Mouse (Mus musculus): ENCODE data around the gene Gm31371. TPM values are rescaled to one million over a fixed set of nuclear protein-coding genes. Genes with fewer than 3 reads are reported as not detected.
"Not testable (repeated sequence)": the region's sequence is repeated elsewhere in the genome, so short reads cannot be mapped to it uniquely, and the experiment has no call there.

Gm31371 gene
- not detected in 2 replicates for polyA plus RNA-seq (2015; fragmentation: Nextera tagmentation; extraction: Ambion mirVana)

DNA sequence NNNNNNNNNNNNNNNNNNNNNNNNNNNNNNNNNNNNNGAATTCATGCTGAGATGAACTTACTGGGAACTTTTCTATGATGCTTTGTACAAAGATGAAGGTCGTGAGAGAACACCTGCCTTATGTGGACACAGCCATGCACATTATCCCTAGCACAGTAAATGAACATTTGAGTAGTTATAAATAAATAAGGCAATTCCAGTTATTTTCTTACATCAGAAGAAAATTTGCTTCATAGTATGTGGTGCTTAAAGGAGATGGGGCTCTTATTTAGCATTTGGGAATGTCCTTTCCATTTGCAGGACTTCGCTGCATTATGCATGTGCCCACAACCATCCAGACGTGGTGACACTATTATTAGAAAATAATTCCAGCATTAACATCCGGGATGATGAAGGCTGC lies at the start of gene Gm31371:
TSS of gene Gm31371 (plus strand) at position 301 of the 400 bp plus-strand sequence.
- H3K4me2 ChIP-seq (ENCODE audit: low read length); H3K4me1 ChIP-seq (replicated peaks; ENCODE audit: insufficient read depth, low read length); H3K36me3 ChIP-seq (ENCODE audit: insufficient read depth, low read length); H3K9me3 ChIP-seq (replicated peaks; ENCODE audit: low read length); DNase-seq (ENCODE audit: low spot score); H3K27ac ChIP-seq; H3K4me3 ChIP-seq (replicated peaks; ENCODE audit: low read depth, low read length); H3K27me3 ChIP-seq (ENCODE audit: insufficient read depth, low read length); ATAC-seq (replicated peaks; ENCODE audit: low FRiP score, low read depth); H3K9ac ChIP-seq (ENCODE audit: low read depth, low read length): not testable (repeated sequence)
- WGBS: 73% methylated on average over 2 of the region's 4 CpGs

DNA sequence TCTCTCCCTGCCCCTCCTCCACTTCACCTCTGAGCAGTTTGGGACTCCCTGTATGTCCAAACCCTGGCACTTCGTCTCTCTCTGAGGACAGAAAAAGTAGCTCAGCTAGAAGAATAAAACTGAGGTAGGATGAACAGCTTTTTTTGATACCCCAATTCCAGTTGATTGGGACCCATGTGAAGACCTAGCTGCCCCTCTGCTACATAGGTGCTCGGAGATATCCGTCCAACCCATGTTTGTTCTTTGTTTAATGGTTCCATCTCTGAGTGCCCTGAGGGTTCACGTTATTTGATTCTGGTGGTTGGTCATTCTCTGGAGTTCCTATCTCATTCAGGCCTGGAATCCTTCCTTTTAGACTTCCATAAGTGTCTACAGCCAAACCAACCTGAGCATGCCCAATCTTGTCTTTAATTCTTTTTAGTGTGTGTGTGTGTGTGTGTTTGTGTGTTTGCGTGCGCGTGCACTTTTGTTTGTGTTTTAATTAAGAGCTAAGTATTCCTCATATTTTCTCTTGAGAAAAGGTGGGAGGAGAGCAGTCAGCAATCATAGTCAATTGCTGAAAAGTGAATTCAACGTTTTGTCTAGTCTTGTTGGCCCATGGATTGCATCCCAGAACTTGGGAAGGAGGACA lies 3.3 kb downstream of the Gm31371 start:
- whole genome bisulfite sequencing: 85% methylated on average over 7 of the region's 8 CpGs
- H3K9ac ChIP-seq (ENCODE audit: low read depth, low read length); H3K9me3 ChIP-seq (replicated peaks; ENCODE audit: low read length); H3K27me3 ChIP-seq (ENCODE audit: insufficient read depth, low read length); H3K27ac ChIP-seq; DNase-seq (ENCODE audit: low spot score); H3K4me1 ChIP-seq (replicated peaks; ENCODE audit: insufficient read depth, low read length); H3K4me3 ChIP-seq (replicated peaks; ENCODE audit: low read depth, low read length); H3K36me3 ChIP-seq (ENCODE audit: insufficient read depth, low read length); ATAC-seq (replicated peaks; ENCODE audit: low FRiP score, low read depth); H3K4me2 ChIP-seq (ENCODE audit: low read length): not testable (repeated sequence)

DNA sequence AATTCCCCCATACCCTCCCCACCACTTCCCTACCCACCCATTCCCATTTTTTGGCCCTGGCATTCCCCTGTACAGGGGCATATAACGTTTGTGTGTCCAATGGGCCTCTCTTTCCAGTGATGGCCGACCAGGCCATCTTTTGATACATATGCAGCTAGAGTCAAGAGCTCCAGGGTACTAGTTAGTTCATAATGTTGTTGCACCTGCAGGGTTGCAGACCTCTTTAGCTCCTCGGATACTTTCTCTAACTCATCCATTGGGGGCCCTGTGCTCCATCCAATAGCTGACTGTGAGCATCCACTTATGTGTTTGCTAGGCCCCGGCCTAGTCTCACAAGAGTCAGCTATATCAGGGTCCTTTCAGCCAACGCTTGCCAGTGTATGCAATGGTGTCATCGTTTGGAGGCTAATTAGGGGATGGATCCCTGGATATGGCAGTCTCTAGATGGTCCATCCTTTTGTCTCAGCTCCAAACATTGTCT lies 5.7 kb downstream of the Gm31371 start:
- H3K4me2 ChIP-seq (ENCODE audit: low read length); ATAC-seq (replicated peaks; ENCODE audit: low FRiP score, low read depth); H3K9me3 ChIP-seq (replicated peaks; ENCODE audit: low read length); DNase-seq (ENCODE audit: low spot score); H3K27me3 ChIP-seq (ENCODE audit: insufficient read depth, low read length); H3K4me1 ChIP-seq (replicated peaks; ENCODE audit: insufficient read depth, low read length); H3K4me3 ChIP-seq (replicated peaks; ENCODE audit: low read depth, low read length); H3K27ac ChIP-seq; H3K36me3 ChIP-seq (ENCODE audit: insufficient read depth, low read length); H3K9ac ChIP-seq (ENCODE audit: low read depth, low read length): not testable (repeated sequence)
- WGBS: 77% methylated on average over 4 of the region's 6 CpGs

DNA sequence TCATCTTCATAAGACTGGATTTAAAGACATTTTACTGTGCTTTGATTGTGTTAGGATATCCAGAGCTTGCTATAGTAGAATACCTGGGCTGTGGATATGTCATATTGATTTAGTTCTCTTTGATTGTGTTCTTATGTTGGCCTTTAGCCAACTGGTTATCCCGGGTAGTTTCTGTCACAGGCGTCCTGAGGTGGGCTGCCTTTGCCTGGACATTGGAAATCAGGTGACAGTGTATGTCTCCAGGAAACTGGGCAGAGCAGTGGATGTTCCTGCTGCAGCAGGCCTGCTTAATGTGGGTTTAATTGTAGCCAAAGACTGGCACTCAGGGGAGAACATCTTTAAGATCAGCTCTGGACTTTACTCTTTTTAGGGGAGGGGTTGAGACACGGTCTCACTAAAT lies 15.9 kb downstream of the Gm31371 start:
- ATAC-seq (replicated peaks; ENCODE audit: low FRiP score, low read depth); H3K27me3 ChIP-seq (ENCODE audit: insufficient read depth, low read length); H3K9me3 ChIP-seq (replicated peaks; ENCODE audit: low read length); H3K27ac ChIP-seq; DNase-seq (ENCODE audit: low spot score); H3K9ac ChIP-seq (ENCODE audit: low read depth, low read length); H3K4me3 ChIP-seq (replicated peaks; ENCODE audit: low read depth, low read length); H3K4me1 ChIP-seq (replicated peaks; ENCODE audit: insufficient read depth, low read length); H3K36me3 ChIP-seq (ENCODE audit: insufficient read depth, low read length); H3K4me2 ChIP-seq (ENCODE audit: low read length): not testable (repeated sequence)
- WGBS: 79% methylated on average over 2 of the region's 3 CpGs

DNA sequence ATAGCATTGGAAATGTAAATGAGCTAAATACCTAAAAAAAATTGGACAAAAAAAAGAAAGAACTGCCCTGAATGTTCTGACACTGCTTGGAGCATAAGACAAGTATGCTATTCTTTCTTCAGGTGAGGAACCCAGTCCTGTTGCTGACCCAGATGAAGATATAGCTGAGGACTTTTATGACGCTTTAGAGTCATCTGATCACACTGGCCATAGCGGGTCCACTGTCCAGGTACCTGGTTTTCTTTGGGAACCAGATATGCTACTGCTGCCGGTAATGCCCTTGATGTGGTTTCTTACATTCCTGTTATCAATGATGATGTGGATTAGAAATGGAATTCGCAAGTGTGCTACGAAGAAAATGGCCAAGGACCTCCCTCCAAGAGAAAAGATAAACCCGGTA lies 31.1 kb downstream of the Gm31371 start:
- not testable (repeated sequence) for H3K27me3 ChIP-seq (ENCODE audit: insufficient read depth, low read length); H3K4me1 ChIP-seq (replicated peaks; ENCODE audit: insufficient read depth, low read length); H3K9ac ChIP-seq (ENCODE audit: low read depth, low read length); DNase-seq (ENCODE audit: low spot score); H3K36me3 ChIP-seq (ENCODE audit: insufficient read depth, low read length); ATAC-seq (replicated peaks; ENCODE audit: low FRiP score, low read depth); H3K27ac ChIP-seq; H3K4me2 ChIP-seq (ENCODE audit: low read length); H3K9me3 ChIP-seq (replicated peaks; ENCODE audit: low read length); H3K4me3 ChIP-seq (replicated peaks; ENCODE audit: low read depth, low read length)
- WGBS: no CpG with 5 or more reads among the region's 6 CpGs

DNA sequence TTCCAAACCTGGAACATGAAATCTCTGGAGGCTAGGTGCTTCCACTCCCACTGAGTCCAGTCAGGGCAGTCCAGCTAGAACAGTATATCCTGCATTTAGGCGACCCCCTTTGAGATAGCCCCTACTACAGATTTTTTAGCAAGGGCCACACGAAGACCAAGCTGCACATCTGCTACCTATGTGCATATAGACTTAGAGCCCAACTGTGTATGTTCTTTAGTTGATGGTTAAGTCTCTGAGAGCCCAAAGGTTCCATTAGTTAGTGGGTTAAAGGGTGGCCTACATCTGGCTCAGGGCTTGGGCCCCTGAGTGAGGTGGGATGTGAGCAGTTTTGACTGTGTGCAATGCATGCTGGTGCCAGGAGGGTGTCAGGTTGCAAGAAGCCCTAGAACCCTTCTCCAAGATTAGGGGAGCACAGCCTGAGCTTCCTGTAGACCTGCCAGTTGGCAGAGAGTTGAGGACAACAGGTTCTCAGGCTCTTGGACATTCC lies 32.4 kb downstream of the Gm31371 start:
- H3K36me3 ChIP-seq (ENCODE audit: insufficient read depth, low read length); H3K9me3 ChIP-seq (replicated peaks; ENCODE audit: low read length); H3K4me1 ChIP-seq (replicated peaks; ENCODE audit: insufficient read depth, low read length); ATAC-seq (replicated peaks; ENCODE audit: low FRiP score, low read depth); H3K27me3 ChIP-seq (ENCODE audit: insufficient read depth, low read length); H3K4me3 ChIP-seq (replicated peaks; ENCODE audit: low read depth, low read length); H3K9ac ChIP-seq (ENCODE audit: low read depth, low read length); H3K27ac ChIP-seq; DNase-seq (ENCODE audit: low spot score); H3K4me2 ChIP-seq (ENCODE audit: low read length): not testable (repeated sequence)
- WGBS: 61% methylated on average over 1 of the region's 2 CpGs

DNA sequence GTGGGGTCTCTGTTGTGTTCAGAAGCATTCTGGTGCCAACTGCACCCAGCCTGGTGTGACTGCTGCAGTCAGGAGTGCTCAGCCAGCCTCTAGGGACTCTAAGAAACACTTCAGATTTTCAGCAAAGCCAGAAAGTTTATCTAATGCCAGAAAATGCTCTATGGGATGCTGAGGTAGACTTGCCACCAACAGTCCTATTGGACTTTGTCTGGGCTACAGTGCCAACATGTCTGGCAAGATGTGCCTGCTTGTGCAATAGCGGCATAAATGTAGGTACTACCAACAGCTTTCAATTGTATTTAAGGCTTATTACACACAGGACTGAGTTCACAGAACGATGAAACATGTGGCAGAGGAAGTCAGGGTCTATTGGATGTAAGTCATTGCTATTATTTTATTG lies 57.7 kb downstream of the Gm31371 start:
- no peak overlapping the region for H3K4me3 ChIP-seq (replicated peaks; ENCODE audit: low read depth, low read length)
- no peaks in the 10 kb centered on the region for H3K9me3 ChIP-seq (replicated peaks; ENCODE audit: low read length)
- H3K4me2 ChIP-seq (ENCODE audit: low read length): no peak overlapping the region
- H3K27me3 ChIP-seq (ENCODE audit: insufficient read depth, low read length): no peaks in the 10 kb centered on the region
- ATAC-seq (replicated peaks; ENCODE audit: low FRiP score, low read depth): no peak
- H3K4me1 ChIP-seq (replicated peaks; ENCODE audit: insufficient read depth, low read length): no peaks in the 10 kb centered on the region
- H3K9ac ChIP-seq (ENCODE audit: low read depth, low read length): no peak overlapping the region
- WGBS: 74% methylated on average over 2 of the region's 2 CpGs
- no peaks in the 10 kb centered on the region for H3K36me3 ChIP-seq (ENCODE audit: insufficient read depth, low read length)
- DNase-seq (ENCODE audit: low spot score): no peak
- TF ChIP-seq CTCF (IDR thresholded peaks at IDR 0.05; ENCODE audit: low read depth): no peak
- H3K27ac ChIP-seq: no peak overlapping the region

DNA sequence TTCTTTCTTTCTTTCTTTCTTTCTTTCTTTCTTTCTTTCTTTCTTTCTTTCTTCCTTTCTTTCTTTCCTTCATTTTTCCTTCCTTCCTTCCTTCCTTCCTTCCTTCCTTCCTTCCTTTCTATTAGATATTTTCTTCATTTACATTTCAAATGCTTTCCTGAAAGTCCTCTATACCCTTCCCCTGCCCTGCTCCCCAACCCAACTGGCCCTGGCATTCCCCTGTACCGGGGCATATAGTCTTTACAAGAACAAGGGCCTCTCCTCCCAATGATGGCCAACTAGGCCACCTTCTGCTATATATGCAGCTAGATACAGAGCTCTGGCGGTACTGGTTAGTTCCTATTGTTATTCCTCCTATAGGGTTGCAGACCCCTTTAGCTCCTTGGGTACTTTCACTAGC lies 60.6 kb downstream of the Gm31371 start:
- not testable (repeated sequence) for H3K27me3 ChIP-seq (ENCODE audit: insufficient read depth, low read length); H3K4me3 ChIP-seq (replicated peaks; ENCODE audit: low read depth, low read length); H3K36me3 ChIP-seq (ENCODE audit: insufficient read depth, low read length); H3K9me3 ChIP-seq (replicated peaks; ENCODE audit: low read length); H3K9ac ChIP-seq (ENCODE audit: low read depth, low read length); DNase-seq (ENCODE audit: low spot score); H3K27ac ChIP-seq; ATAC-seq (replicated peaks; ENCODE audit: low FRiP score, low read depth); H3K4me1 ChIP-seq (replicated peaks; ENCODE audit: insufficient read depth, low read length); H3K4me2 ChIP-seq (ENCODE audit: low read length)
- 78% methylated on average over 2 of the region's 2 CpGs for WGBS

DNA sequence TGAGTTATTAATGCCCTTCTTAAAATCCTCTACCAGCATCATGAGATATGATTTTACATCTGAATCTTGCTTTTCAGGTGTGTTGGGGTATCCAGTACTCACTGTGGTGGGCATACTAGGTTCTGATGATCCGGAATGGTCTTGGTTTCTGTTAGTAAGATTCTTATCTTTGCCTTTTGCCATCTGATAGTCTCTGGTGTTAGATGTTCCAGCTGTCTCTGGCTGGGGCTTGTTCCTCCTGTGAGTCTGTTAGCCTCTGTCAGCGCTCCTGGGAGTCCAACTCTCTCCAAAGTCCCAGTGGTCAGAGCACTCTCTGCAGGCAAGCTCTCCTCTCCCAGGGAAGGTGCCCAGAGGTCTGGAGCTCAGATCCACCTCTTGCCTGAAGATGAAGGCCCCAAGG lies 65.0 kb downstream of the Gm31371 start:
- WGBS: 55% methylated on average over 2 of the region's 2 CpGs
- H3K36me3 ChIP-seq (ENCODE audit: insufficient read depth, low read length); H3K4me2 ChIP-seq (ENCODE audit: low read length); H3K4me3 ChIP-seq (replicated peaks; ENCODE audit: low read depth, low read length); H3K9me3 ChIP-seq (replicated peaks; ENCODE audit: low read length); H3K27me3 ChIP-seq (ENCODE audit: insufficient read depth, low read length); DNase-seq (ENCODE audit: low spot score); H3K4me1 ChIP-seq (replicated peaks; ENCODE audit: insufficient read depth, low read length); H3K27ac ChIP-seq; ATAC-seq (replicated peaks; ENCODE audit: low FRiP score, low read depth); H3K9ac ChIP-seq (ENCODE audit: low read depth, low read length): not testable (repeated sequence)
